Mouse (Mus musculus) A20 (cell line): Measurements from ENCODE around the gene H2-Q1.
A peak's percentile ranks its signal among the peaks of the same experiment; 100 is the strongest.
"Not testable (repeated sequence)": the region's sequence is repeated elsewhere in the genome, so short reads cannot be mapped to it uniquely, and the experiment has no call there.

Source experiments
- DNase-seq: peaks from one replicate; pipeline ENCODE4 v3.0.0-alpha.2; 2011; ENCODE audit warnings: low read depth, low spot score

The H2-Q1 gene

DNA sequence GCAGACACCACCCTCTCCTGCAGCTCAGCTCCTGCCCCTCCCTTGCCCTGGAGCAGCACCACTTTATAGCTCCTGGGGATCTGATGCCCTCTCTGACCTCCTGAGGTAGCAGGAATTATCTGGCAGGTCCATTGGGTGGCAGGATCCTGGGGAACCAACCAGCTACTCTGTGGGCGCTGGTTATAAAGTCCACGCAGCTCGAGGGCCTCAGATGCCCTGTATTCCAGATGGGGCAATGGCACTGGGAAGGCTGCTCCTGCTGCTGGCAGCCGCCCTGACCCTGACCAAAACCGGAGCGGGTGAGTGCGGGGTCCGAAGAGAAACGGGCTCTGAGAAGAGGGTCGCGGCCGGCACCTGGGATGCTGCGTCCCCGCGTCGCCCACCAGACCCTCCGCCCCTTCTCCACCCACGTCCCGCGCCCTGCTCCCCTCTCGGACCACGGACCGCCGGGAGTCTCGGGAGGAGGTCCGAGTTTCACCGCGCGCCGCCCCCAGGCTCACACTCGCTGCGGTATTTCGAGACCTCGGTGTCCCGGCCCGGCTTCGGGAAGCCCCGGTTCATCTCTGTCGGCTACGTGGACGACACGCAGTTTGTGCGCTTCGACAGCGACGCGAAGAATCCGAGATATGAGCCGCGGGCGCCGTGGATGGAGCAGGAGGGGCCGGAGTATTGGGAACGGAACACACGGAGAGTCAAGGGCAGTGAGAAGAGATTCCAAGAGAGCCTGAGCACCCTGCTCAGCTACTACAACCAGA is at the start of gene H2-Q1:
Gene H2-Q1, plus strand, starts transcription at position 79 of the 755 bp plus-strand sequence.
- DNase-seq: no peak

DNA sequence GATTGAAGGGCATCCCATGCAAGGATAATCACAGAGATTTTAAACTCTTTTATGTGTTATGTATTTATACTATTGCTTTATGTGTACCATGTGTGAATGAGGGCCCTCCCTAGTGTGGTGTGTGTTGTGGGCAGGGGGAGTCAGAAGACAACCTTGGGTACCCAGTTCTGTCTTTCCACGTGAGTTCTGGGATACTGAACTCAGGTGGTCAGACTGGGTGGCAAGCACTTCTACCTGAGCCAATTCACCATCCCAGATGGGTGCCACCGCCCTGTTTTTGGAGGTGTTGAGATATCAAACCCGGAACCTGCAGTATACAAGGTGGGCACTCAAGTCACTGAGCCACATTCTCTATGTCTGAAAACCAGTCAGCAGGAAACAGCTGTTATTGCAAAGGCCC is 48.0 kb upstream of the H2-Q1 start:
- no peak for DNase-seq

DNA sequence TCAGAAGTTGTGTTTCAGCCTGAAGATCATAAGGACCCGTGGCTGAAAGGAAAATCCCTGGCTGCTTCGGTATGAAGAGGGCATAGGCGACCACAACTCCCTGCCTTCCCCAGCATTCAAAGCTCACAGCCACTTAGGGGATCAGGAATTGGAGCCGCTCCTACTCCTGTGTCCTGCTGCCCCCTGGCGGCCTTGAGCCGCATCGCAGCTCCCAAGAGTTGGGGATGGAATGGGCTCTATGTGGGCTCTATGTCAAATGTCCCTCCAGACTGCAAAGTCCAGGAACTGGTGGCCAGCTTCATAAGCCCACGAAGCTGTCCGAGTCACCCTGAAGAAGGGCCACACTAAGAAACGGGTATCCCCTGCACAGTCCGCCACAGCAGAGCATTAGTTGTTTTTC is 45.4 kb upstream of the H2-Q1 start:
- peak; percentile 87 for DNase-seq

DNA sequence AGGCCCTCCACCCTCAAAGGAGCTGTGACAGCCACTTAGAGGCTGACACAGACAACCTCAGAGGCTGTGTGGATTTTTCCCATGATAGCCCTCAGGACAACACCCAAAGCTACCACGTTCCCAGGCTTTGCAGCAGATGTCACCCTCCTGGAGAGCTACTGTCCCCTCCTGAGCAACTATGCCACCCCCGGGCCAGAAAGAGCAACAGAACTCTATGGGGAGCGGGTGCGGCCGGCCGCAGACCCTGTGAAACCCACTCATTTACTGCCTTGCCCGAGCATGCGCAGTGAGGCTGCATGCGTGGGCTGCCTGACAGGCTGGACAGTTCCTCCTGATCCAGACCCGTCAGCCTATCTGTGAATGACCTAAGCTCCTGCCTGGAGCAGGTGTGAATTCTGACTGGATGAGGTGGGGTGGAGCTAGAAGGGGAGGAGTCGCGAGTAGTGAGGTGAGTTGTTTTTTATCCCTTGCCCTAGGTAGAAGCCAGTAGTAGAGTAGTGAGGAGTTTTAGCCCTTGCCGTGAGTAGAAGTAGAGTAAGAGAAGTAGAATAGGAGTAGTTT is 43.8 kb upstream of the H2-Q1 start:
- no peak for DNase-seq

DNA sequence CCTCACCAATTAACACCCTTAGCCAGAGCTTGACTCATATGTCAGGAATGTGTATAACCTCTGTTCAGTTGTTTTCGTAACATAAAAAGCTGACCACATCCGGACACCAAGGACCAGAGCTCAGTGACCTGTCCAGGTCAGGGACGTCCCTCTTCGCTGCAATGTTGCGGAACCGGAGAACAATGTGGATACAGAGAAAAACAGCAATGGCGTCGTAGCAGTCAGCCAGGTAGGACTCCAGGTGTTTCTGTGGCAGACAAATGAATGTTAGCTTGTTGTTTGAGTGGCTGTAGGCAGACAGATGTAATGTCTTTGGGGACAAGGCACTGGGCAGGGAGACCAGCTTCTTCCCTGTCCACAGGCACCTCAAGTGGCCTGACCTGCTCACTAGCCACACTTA is 42.2 kb upstream of the H2-Q1 start:
- no peak for DNase-seq

DNA sequence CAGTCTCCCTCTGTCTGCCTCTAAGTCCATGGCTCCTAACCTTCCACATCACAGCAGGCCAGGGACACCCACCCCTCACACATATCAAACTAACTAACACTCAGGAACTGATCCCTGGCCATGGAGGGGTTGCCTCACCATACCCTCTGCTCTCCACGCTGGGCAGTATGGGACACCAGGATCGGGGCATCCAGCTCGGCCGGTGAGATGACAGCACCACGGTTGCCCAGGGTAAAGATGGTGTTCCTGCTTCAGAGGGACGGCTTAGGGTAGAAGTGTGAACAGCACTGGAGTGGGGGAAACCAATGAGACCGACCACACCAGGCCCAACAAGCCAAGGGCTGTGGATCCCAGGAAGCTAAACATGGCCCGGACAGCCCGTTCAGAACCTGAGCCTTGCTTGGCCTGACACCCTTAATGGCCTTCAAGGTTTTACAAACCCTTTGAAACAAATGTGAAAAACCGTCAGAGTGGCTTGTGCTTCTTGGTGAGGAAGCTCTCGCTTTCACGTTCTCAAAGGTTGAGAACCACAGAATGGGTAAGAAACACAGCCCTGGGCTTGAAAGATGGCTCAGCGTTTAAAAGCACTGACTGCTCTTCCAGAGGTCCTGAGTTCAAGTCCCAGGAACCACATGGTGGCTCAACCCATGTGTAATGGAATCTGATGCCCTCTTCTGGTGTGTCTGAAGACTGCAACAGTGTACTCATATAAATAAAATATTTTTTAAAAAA is 41.1 kb upstream of the H2-Q1 start:
- DNase-seq: peak; percentile 83

DNA sequence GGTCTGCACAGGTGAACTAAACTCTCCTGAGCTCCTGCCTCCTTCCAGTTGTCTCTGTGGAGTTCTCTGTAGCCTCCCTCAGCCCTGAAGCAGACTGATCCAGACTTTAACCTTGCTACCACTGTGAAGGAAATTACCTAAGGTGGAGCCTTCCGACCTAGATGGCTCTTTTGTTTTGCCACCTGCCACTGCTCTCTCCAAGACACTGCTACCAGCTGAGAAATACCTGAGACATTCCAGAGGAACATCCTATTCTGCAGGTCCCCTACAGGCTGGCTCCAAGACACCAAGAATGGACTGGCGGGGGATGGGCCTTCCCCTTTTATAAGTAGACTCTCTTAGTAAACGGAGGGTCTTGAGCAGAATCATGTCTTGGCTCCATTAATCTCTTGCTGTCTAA is 39.9 kb upstream of the H2-Q1 start:
- no peak for DNase-seq

DNA sequence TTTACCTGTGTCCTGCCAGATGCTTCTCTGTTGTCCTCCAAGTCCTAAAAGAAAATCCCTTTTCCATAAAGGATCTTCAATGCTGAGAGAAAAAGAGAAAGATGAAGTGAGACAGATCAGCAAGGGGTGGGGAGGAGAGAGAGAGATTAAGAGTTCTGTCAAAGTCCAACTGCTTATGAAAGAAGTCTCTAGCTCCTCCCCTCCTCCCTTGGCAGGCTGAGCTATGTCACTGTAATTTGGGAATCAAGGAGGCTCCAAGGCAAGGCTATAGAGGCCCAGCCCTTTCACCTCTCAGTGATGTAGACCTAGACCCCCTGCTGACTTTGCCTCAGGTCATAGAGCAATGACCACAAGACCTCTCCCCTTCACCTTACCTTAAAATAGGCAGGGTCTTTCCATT is 34.8 kb upstream of the H2-Q1 start:
- no peak for DNase-seq

DNA sequence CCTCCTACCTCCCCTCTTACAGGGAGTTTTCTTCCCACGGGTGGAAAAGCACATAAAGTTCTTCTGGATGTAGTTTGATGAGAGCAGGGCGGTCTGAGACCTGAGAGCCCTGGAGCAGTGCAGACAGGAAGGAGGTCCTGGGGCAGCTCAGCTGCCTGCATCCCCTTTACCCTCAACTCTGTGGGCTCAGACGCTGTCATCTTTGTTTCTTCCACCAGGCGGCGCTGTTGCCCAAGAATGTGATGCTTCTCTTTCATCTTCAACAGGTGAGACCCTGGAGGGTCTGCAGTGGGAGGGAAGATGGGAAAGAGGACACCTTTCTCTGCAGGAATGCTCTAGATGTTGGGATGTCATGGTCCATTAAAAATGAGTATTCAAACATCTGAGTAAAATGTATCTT is 24.4 kb upstream of the H2-Q1 start:
- DNase-seq: peak; percentile 70

DNA sequence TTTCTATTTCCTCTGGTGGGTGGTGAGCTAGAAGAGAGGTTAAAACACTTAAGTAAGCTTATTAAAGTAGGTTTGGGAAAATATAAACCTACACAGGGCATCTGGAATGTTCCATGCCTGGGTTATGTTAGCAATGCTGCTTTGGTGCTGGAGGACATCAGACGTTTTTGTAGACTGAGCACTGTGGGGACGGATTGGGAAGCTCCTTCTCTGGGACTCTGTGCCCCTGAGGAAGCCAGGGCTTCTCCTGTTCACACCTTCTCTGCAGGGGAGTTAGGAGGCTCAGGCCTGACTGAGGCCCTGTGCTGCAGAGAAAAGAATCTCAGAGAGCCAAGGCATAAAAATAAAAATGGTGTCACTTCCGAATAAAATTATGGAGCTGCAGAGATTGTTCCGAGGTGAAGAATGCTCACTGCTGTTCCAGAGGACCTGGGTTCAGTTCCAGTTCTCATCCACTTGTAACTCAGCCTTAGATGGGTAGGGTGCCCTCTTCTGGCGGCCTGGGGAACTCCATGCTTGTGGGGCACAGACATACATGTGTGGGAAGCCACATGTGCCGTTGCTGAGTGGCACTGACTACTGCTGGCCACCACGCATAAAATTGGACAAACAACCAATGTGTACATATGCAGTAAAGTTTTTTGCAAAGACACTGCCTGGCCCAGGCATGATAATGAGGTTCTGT is 19.8 kb upstream of the H2-Q1 start:
- peak; percentile 53 for DNase-seq

DNA sequence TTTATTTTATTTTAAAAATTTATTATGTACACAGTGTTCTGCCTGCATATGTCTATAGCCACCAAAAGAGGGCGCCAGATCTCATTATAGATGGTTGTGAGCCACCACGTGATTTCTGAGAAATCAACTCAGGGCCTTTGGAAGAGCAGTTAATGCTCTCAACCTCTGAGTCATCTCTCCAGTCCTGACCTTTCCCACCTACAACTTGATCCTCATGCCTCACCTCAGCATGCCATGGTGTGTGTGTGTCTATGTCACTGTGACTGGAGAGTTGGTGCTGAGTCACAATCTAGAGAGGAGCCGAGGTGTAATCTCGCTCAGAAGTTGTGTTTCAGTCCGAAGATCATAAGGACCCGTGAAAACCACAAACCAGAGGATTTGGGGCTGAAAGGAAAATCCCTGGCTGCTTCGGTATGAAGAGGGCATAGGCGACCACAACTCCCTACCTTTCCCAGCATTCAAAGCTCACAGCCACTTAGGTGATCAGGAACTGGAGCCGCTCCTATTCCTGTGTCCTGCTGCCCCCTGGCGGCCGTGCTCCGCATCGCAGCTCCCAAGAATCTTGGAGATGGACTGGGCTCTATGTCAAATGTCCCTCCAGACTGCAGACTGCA is 18.5 kb upstream of the H2-Q1 start:
- DNase-seq: peak; percentile 95

DNA sequence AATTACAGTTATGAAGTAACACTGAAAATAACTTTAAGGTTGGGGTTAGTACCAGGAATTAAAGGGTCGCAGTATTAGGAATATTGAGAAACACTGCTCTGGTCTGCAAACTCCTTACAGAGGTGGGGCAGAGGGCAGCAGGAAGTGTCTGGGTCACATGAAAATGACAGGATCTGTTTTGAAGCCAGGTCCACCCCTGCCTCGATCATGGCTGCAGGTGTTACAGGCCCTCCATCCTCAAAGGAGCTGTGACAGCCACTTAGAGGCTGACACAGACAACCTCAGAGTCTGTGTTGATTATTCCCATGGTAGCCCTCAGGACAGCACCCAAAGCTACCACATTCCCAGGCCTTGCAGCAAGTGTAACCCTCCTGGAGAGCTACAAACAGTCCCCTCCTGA is 16.9 kb upstream of the H2-Q1 start:
- DNase-seq: no peak

DNA sequence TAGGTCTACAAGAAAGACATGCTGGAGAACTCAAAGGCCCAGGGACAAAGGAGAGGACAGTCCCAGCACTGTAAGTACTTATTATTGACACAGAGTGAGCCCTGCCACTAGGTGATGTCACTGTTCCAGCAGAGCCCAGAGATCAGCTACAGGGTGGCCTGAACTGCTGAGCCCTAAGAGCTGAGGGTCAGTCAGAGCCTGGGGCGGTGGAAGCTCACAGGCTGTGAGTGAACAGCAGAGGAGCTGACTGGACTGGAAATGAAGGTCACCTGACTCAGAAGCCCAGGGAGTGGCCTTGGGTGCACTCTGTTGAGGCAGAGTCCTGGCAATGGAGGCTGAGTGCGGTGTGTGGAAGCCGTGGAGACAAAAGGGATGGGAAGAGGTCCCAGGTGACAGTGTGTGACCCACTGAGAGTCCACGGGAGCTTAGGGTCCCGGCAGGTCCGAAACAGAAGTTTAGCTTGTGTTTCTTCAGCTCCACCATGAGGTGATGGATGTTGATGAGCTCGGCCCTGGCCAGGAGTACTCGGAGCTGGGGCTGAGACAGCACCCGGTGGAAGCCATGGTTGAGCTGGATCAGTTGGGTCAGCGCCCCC is 16.4 kb upstream of the H2-Q1 start:
- DNase-seq: no peak

DNA sequence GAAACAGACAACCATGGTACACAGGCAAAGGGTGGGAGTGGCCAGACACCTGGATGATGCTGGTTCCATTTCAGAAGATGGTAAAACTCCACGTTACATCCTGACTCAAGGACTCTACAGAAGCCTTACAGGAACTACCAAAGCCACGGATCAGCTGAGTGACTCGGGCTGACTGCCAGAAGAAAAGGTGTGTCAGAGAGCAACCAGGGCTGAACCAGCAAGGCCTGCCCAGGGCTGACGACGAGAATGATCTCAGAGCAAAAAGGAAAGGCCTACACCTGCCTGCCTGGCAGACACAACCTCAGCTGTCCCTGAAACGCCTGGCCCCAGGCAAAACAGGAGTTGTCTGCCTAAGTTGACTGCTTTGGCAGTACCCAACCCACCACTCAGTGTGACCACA is 15.7 kb upstream of the H2-Q1 start:
- DNase-seq: no peak

DNA sequence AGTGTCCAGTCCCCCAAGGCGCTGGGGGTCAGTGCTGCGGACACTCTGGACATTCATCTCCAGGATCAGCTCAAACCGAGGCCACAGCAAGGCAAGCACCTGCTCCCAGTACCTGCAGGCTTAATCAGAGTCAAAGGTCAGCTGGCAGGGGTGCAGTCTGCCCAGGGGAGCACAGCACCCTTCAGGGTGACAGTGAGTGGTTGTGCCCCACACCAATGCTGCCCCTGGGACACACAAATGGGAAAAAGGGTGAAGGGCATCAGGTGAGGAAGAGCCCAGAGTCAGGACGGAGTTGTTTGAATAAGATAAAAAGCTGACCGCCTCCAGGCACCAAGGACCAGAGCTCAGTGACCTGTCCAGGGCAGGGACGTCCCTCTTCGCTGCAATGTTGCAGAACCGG is 15.3 kb upstream of the H2-Q1 start:
- not testable (repeated sequence) for DNase-seq

DNA sequence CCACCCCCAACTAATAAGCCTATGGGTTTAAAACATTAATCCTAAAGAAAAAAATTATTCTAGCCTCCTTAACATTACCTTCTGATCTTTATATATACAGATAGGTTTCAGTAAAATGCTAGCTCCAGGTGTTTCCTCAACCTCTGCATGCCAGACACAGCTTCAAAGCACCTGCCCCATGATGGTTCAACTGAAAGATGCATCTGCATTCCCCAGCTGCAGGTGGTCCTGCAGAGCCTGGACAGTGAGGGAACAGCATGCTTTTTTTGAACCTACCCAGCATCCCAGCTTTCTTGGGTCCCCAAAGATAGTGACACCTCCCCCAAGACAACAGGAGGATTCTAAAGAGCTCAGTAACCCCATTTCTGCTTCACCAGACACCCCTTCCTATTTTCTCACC is 1.5 kb upstream of the H2-Q1 start:
- peak; percentile 24 for DNase-seq

DNA sequence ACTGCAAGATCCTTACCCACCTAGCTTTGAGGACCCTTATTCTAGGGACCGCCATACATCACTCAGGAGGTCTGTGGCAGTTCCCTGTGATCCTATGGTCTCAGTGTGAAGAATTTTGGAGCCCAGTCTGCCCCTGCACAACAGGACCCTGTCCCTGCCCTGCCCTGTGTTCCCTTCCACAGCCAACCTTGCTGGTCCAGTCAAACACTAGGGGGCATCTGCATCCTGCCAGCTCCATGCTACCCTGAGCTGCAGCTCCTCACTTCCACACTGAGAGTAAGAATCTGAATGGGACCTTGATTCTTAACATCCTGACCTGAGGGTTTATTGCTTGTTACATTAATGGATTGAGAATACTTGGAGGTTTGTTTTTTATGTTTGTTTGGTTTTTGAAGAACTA is 4.9 kb downstream of the H2-Q1 start:
- DNase-seq: not testable (repeated sequence)

DNA sequence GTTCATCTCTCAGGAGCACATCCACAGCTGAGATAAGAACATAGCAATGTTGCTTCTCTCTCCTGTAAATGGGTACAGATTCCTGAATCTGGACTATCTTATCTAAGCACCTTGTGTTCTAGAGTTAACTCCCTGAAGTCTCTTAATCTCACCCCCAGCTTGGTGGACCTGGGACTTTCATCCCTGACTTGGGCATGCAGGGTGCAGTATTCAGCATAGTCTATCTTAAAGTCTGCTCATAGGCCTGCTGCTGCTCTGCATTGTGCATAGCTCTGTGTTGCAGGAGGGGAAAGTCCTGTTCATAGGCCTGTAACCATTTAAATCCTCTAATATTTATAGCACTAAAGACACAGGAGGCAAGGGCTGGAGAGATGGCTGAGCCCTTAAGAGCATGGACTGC is 5.8 kb downstream of the H2-Q1 start:
- DNase-seq: not testable (repeated sequence)

DNA sequence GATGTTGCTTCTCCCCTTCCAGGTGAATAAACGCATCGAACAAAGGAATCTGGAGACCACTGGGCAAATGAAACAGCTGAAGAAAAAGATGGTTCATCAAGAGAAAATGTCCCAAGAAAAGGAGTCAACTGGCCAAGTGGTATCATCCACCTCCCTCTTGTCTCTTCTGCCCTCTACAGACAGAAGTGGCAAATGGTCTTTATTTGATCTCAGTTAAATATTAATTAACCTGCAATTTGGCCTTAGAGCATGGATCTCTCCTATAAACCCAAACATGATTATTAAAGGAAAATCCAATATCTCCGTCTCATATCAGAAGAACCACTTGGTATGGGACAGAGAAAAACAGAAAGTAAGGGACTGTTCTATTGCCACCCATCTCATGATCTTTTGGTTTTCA is 9.5 kb downstream of the H2-Q1 start:
- peak; percentile 18 for DNase-seq

DNA sequence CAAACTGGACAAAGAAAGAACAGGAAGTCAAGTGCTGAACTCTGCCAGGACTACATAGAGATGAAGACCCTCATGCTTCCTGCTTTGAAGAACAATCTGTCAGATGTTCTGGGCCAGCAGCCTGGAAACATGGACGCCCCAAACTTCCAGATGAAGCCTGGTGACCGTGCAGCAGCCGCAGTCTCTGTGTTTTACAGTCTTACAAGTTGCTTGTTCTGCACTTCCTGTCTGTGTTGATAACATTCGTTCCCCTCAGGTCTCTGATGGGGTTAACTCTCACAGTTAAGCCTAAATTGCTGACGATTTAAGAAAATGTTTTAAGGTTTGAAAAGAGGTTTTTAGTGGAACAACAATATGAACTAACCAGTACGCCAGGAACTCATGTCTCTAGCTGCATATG is 11.3 kb downstream of the H2-Q1 start:
- peak; percentile 1 for DNase-seq

DNA sequence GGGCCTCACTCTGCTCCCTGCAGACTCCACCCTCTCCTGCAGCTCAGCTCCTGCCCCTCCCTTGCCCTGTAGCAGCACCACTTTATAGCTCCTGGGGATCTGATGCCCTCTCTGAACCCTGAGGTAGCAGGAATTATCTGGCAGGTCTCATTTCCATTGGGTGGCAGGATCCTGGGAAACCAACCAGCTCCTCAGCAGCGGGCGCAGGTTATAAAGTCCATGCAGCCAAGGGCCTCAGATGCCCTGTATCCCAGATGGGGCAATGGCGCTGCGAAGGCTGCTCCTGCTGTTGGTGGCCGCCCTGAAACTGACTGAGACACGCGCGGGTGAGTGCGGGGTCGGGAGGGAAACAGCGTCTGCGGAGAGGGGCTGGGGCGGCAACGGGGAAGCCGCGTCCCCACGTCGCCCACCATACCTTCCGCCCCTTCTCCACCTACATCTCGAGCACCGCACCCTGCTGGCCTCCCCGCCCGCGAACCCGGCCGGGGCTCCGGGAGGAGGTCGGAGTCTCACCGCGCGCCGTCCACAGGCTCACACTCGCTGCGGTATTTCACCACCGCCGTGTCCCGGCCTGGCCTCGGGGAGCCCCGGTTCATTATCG is 22.0 kb downstream of the H2-Q1 start, which contains the start of gene H2-Q2:
Gene H2-Q2, plus strand, starts transcription at position 172 of the 601 bp plus-strand sequence.
- no peak for DNase-seq
